Mouse (Mus musculus): ENCODE measurements around the gene Olfr159.
"Not testable (repeated sequence)": the region's sequence is repeated elsewhere in the genome, so short reads cannot be mapped to it uniquely, and the experiment has no call there.

Gene Olfr159

DNA sequence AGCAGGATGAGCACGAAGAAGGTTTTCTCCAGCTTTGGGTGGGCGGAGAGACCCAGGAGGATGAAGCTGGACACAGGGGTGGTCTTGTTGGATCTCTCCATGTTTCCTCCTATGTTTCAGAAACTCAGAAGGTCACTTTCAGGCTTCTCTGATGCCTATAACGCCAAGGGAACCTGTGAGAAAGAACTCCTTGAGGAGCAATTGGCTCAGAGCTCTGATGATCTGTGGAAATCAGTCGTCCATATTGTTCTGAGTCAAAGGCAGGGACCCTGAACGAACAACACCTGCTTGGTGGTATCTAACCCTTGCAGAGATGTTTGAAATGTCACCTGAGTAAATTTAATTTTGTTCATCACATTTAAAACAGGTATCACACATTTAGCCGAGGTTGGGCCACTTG, at the start of gene Olfr159:
Gene Olfr159 (minus strand): TSS at position 101 of the 400 bp plus-strand sequence.
- DNase-seq, result no peak

DNA sequence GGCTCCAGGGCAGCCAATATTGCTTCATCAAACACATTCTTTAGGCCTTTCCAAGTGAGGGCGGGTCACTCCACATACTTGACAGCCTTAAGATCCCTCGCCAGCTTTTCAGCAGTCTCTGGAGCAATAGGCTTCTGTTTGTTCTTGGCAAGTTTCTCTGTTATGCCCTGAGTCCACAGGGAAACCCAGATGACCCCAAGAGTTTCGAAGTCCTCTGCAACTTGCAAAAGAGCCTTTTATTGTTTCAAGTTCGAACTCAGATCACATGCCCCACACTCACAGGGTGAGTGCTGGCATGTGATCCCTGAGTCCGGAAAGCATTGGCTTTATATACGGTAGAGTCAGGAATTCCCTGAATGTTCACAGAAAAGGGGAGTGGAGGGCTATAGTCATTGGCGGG, 28.1 kb upstream of the Olfr159 start:
- DNase-seq, result no peak

GRCm38 (mm10) chr4:43795844-43796243, 25.0 kb upstream of the Olfr159 start:
- not testable (repeated sequence) for DNase-seq

DNA sequence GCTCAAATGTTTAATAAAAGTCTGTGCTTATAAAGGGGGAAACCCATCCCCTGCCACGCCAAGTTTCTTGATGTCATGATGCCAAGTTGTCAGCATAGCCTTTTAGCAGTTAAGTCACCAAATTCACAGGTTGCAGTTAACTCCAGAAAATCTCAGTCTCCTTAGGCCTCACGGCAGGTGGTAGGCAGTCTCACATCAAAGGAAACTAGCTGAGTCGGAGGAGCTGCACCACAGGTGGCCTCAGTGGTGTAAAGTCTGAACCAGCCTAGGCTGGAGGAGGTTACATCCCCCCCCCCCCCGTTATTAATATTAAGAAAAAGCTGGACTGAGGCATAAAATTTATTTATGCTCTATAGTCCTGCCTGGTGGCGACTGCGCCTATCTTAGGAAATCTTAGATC, 24.5 kb upstream of the Olfr159 start:
- no peak for DNase-seq

- DNase-seq, result no peak
Measured at GRCm38 (mm10) chr4:43772304-43772703, 1.5 kb upstream of the Olfr159 start.

DNA sequence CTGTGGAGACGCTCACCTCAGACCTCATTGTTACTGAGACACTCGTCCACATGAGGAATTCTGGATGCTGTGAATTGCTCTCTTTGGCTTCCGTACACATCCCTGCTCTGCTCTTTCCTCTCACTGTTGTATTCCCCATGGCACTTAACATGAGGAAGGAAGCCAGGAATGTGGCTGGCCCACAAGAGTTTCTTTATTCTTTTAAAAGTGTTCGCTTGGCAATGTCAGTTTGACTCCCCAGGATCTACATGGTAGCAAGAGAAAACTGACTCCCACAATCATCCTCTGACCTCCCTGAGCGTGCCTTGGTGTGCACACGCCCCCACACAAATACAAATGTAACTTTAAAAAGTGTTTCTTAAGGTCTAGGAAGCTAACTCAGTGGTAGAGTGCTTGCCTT, 817 bp upstream of the Olfr159 start:
- no peak for DNase-seq

- no peak for DNase-seq
Measured at GRCm38 (mm10) chr4:43769374-43769773, 1.4 kb downstream of the Olfr159 start.

- DNase-seq, result no peak
Measured at GRCm38 (mm10) chr4:43768341-43768740, 2.5 kb downstream of the Olfr159 start.

DNA sequence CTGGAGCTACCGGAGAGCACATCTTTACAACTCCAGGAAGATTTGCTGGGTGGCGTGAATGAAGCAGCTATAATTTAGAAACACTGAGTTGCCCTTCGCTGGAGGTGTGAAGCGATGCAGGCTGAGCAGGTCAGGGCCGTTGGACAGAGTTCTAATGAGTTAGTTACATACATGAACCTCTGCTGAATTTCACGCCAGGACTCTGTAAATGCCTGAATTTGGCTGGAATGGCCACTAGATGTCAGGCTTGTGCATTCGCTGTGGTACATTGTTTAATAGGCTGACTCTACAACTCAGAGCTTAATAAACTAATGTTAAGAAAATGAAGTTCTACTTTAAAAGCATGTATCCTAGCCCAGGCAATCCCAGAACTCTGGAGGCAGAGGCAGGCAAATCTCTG, 7.4 kb downstream of the Olfr159 start:
- DNase-seq, result peak; percentile 39

- DNase-seq, result no peak
Measured at GRCm38 (mm10) chr4:43761336-43761735, 9.5 kb downstream of the Olfr159 start.

DNA sequence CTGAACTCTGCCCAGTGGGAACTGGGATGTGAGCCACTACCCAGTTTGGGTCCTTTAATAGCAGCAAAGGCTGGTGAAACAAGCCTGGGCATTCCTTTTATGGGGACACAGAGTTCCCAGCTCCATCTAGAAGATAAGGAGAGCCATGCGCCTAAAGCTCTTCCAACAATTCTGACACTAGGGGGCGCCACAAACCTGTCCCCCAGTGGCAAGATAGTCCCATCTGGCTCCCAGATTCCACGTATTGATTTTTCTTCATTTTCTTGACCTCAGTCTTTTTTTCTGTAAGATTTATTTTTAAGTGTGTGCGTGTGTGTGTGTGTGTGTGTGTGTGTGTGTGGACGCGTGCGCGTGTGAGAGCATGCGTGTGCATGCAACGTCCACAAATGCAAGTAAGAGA, 10.3 kb downstream of the Olfr159 start:
- peak; percentile 10 for DNase-seq

DNA sequence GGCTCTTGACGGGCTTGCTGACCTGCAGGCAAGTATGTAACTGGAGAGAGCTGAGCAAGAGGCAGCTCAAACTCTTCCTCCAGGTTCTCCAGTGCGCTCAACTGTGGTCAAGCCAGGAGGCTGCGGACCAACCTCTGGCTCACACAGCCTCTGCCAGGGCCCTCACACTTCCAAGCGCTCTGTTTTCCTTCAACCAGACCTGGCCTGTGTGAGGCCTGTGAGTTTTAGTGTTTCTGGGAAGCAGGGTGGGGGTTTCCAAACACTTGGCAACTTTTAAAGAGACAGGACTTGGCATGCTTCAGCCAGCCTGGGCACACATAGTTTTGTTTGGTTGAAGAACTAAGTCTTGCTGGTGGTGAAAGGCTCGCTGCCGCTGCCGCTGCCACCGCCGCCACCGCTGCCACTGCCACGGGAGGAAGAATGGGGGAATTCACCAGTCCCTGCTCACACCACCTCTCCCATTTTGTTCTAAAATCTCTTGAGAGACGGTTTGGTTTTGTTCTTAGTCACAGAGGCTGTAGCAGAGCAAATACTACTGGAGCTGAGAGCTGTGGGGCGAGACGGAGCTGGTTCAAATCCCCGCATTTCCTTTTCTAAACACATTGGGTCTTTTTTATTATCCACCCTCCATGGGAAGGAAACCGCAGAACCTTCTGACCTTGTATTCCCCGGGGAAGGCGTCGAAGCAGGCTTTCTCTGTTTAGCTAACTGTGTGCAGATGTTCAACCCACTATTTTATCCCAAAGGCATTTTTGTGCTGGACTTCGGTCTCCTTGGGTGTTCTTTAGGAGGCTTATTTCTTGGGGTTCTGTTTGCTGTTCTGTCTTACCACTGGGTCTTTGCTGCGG, 11.0 kb downstream of the Olfr159 start:
- peak; percentile 3 for DNase-seq

GRCm38 (mm10) chr4:43757213-43757612, 13.6 kb downstream of the Olfr159 start:
- no peak for DNase-seq

DNA sequence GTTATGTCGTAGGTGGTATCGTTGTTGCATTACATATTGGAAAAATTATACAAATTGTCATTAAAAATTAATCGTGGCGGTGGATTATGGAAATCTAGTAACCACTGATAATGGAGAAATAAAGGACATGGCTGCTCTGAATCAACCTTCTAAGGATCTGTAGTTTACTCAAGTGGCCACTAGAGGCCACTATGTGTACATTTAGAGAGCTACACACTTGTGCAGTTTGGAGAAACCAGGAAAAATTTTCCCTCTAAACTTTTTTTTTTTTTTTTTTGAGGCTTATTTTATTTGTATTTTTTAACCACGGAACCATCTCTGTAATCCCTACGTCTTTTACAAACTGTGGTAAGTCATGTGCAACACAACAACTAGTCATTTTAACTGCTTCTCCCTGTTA, 25.6 kb downstream of the Olfr159 start:
- DNase-seq, result peak; percentile 36

GRCm38 (mm10) chr4:43743099-43743498, 27.7 kb downstream of the Olfr159 start:
- DNase-seq, result no peak

GRCm38 (mm10) chr4:43742637-43743036, 28.2 kb downstream of the Olfr159 start:
- no peak for DNase-seq

DNA sequence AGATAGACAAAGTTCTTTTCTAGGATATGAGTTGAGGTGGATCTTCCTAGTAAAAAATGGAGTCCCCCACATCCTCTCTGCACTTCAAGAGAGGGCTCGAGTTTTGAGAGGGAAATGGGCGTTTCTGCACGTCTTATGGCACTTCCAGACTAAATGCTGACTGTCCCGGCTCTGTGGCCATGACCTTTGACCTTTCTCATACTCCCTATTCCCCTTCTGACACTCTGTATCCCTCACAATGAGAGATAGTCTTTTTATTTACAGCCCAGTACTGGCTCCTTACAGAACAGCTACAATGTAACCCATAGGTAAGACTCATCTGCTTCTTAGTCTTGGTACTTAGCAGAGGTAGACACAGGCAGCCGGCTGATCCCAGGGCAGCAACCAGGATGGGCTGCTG, 29.3 kb downstream of the Olfr159 start:
- DNase-seq, result no peak

DNA sequence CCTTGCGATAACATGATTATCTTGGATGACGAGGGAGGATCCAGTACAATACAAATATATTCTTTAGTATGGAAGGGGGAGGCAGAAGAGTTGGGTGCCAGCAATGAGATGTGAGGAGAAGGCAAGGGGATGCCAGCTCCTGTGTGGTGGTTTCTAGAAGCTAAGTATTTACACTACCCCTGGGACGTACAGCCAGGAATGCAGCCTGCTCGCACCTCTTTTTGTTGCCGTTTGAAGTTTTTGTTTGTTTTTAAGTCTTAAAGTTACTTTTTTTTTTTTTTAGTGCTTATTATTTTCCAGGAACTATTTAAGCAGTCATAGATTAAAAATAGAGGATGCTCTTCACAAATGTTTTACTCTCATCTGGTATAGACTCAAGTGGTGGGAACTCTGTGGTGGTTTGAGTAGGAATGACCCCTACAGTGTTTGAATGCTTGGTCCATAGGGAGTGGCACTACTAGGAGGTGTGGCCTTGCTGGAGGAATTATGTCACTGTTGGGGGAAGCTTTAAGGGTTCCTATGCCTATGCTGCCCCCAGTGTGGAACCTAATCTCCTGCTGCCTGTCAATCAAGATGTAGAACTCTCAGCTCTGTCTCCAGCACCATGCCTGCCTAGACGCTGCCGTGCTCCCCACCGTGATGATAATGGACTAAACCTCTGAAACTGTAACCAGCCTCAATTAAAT, 31.7 kb downstream of the Olfr159 start:
- no peak for DNase-seq

DNA sequence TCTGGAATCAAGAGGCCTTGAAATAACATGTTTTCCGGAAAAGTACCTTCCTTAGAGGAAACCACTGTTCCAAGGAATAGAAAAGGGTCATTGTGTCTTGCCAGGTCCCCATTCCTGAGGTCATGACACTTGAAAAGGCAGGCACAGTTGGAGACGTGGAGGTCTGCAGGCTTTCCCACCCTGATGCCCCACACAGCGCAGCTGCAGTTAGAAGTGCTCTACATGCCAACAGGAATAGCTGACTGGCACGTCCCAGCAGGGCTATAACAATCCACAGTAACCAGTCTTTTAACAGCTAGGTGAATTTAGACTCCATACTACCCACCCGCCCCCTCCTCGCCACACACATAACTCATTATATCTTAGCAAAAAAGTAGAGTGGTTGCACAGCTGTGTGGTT, 33.7 kb downstream of the Olfr159 start:
- no peak for DNase-seq

DNA sequence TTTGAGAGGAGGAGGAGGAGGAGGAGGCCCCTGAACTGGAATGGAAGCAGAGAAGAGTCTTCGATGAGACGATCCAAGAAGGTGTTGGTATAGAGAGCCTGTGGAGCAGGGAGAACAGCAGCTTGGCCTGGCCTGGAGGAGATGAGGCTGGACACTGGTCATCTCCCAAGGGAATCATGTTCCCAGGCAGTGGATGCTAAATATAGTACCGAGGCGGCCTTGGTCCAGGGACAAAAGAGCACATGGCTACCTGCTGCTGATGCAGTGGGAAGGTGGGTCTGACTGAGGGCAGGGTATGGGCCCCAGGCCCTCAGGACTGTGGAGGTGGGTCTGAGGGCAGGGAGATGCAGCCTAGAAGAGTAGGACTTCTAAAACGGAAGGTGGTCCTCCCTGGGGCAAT, 37.6 kb downstream of the Olfr159 start:
- DNase-seq, result no peak

- DNase-seq, result no peak
Measured at GRCm38 (mm10) chr4:43732171-43732570, 38.6 kb downstream of the Olfr159 start.

DNA sequence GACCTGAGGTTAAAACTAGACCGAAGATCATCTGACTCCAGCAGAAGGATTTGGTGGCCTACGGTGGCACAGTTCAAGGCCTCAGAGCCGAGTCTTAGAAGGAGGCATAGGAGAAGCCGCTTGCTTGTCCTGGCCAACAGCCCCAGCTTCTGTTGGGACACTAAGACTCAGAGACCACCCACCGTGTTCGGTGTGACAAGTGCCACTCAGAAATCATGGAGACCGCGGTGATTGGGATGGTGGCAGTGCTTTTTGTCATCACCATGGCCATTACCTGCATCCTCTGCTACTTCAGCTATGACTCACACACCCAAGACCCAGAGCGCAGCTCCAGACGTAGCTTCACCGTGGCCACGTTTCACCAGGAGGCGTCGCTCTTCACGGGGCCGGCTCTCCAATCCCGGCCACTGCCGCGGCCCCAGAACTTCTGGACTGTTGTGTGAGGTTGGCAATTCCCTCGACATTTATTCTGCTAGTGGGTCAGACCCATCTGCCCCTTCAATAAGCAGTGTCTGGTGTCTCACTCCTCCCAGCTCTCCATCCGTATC, 40.0 kb downstream of the Olfr159 start:
- no peak for DNase-seq

- no peak for DNase-seq
Measured at GRCm38 (mm10) chr4:43729794-43730550, 40.8 kb downstream of the Olfr159 start, which contains the start of gene Spaar. Gene Spaar (plus strand): TSS chr4:43730034.
